Mouse (Mus musculus) cerebellum, adult (tissue): ENCODE data around the gene Cep41.

Experiments used
- ATAC-seq: cut with Nextera tagmentation; 2 replicates; pipeline ENCODE4 v1.9.2; 2017; ENCODE audit warnings: mild to moderate bottlenecking, moderate library complexity, mixed read lengths; ENCODE audit not compliant: insufficient number of reproducible peaks, low FRiP score, low TSS enrichment

Cep41 gene

DNA sequence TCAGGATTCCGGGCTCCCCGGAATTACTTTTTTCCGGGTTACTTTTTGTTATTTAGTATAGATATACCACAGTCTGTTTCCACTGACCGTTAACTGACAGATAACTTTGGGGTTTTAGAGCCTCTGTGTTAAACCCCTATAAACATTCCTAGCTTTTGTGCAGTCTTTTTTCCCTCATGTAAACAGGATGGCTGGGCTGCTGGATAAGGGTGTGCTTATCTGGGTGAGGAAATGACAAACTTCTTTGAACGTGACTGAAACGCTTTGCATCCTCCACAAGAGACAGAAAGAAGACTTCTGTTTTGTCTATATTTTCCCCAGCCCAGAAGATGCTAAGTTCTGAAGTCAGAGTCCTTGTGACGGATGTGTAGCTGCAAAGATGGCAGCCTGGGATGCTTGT, 18.9 kb upstream of the Cep41 start:
- no peak for ATAC-seq

DNA sequence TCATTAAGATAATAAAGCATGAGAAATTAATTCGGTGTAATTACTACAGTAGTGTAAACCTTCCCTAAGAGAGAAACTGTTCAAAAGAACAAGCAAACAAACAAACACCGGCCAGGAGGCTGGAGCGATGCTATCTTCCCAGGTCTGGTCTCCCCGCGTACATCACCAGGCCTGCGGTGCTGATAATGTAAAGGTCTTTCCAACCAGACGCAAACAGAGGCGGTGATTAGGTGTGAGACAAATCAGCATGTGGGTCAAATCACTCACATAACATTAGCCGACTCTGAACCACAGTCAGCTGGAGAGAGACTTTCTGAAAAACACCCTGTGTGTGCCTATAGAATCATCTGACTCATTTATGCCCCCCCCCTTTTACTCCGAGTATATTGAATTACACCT, 17.8 kb upstream of the Cep41 start:
- ATAC-seq = no peak

GRCm38 (mm10) chr6:30710371-30711364, 17.1 kb upstream of the Cep41 start:
- no peak for ATAC-seq

DNA sequence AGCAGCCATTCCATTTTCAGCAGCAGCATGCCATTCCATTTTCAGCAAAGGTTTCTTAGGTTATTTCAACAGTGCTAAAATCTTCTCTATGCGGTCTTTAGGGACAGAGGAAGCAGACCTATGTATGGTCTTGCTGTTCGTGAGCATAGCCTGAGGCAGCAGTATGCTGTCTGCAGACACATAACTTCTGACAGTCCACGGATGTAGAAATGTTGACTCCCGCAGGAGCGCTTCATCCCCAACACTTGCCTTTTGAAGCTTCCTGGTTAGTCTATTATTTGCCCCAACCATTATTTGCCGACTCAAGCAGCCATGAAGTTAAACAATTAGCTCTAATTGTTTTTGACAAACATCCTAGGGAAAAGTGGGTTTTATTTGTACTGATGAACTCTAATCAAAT, 15.6 kb upstream of the Cep41 start:
- no peak for ATAC-seq

- no peak for ATAC-seq
Observed at GRCm38 (mm10) chr6:30703977-30704602, 10.5 kb upstream of the Cep41 start.

- ATAC-seq = no peak
Observed at GRCm38 (mm10) chr6:30703476-30703875, 9.9 kb upstream of the Cep41 start.

DNA sequence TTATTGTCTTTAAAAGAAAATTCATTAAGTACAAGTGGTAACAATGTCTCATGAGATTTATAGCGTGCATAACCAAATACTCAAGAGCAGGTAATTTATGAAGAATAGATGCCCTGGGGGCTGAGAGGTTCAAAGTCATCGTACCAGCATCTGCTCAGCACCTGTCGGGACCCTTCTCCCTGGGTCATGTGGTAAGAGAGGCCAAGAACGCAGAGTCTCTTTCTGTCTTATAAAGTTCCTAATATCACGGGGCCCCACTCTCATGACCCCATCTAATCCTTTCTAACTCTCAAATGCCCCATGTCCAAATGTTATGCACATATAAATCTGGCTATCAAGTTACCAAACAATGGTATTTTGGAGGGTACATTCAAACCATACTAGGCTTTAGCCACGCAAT, 9.3 kb upstream of the Cep41 start:
- ATAC-seq = no peak

- no peak for ATAC-seq
Observed at GRCm38 (mm10) chr6:30700182-30700581, 6.6 kb upstream of the Cep41 start.

- ATAC-seq = no peak
Observed at GRCm38 (mm10) chr6:30698036-30698435, 4.5 kb upstream of the Cep41 start.

- ATAC-seq = no peak
Observed at GRCm38 (mm10) chr6:30697464-30697863, 3.9 kb upstream of the Cep41 start.

DNA sequence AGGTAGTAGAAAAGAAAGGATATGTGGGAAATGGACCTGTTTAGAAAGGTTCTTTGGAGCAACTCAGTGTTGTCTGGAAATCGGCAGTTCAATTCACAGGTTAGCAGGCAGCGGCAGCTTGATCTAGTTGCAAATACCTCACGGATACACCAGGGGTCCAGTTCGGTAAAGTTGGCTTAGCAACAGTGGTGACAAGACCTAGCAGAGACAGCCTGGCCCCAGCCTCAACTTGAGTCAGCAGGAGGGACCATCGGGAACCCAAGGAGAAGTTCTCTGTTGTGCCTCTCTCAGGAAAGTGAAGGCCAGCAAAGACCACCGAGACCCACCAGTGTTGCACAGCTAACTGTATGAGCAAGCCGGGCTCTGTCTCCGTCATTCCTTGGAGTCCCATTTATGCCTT, 1.6 kb upstream of the Cep41 start:
- ATAC-seq = no peak

GRCm38 (mm10) chr6:30694209-30694608, 660 bp upstream of the Cep41 start:
- ATAC-seq = 0 out of 2 replicates have a peak, but pooled peaks have one; percentile 18

- ATAC-seq = no peak
Observed at GRCm38 (mm10) chr6:30692826-30693225, 723 bp downstream of the Cep41 start.

- ATAC-seq = no peak
Observed at GRCm38 (mm10) chr6:30687198-30687597, 6.4 kb downstream of the Cep41 start.

- no peak for ATAC-seq
Observed at GRCm38 (mm10) chr6:30684570-30684969, 9.0 kb downstream of the Cep41 start.

- no peak for ATAC-seq
Observed at GRCm38 (mm10) chr6:30681935-30682900, 11.3 kb downstream of the Cep41 start.

GRCm38 (mm10) chr6:30680442-30680841, 13.1 kb downstream of the Cep41 start:
- ATAC-seq = no peak

- ATAC-seq = no peak
Observed at GRCm38 (mm10) chr6:30679567-30679966, 14.0 kb downstream of the Cep41 start.

DNA sequence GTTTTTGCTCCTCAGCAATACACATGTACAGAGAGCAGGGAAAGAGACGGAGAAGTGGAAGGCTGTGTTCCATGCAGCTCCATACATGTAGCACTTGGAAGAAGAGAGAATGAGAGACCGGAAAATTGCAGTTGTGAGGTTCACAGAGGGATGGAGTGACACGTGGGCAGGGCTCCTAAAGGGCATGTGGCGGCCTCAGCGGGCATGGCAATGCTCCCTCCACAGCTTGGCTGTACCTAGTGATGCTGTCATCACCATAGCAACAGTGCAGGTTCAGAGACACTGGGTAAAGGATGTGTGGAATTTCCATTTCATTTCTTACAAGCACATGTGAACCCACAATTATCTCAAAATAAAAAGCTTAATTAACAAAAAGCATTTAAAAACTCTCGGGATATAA, 15.1 kb downstream of the Cep41 start:
- peak; percentile 69; the same call in 1 of the 2 replicates for ATAC-seq

DNA sequence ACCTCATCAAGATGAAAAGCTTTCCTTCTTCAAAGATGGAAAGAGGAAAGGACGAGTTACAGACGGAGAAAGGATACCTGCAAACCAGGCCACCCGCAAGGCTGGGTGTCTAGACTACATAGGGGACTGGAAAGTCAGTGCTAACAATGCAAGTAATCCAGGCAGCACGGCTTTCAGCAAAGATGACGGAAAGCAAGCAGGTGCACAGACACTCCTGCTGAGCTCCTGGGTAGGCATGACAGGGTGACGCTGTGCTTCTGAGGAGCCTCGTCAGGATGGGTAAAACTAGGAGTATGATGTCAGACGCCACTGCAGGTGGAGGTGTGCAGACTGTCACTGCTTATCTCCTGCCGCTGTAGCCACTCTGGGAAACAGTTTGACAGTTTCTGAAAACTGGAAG, 16.0 kb downstream of the Cep41 start:
- ATAC-seq = no peak
